Mouse (Mus musculus): ENCODE results near the gene Plekhh3. TPM values are rescaled to one million over a fixed set of nuclear protein-coding genes. Genes with fewer than 3 reads are reported as not detected.

The Plekhh3 gene
- polyA plus RNA-seq, 2 experiments from 2014 or later = not detected

GRCm38 (mm10) chr11:101119761-101120544, 51.2 kb downstream of the Plekhh3 start, which contains the start of the genes Retreg3 and Tubg1:
Retreg3 (minus strand) TSS chr11:101119893.
Tubg1 (plus strand) TSS chr11:101119938.
- peak; percentile 94 for ATAC-seq

- ATAC-seq = peak; percentile 30
Measured at GRCm38 (mm10) chr11:101119131-101119760, 51.9 kb downstream of the Plekhh3 start.

DNA sequence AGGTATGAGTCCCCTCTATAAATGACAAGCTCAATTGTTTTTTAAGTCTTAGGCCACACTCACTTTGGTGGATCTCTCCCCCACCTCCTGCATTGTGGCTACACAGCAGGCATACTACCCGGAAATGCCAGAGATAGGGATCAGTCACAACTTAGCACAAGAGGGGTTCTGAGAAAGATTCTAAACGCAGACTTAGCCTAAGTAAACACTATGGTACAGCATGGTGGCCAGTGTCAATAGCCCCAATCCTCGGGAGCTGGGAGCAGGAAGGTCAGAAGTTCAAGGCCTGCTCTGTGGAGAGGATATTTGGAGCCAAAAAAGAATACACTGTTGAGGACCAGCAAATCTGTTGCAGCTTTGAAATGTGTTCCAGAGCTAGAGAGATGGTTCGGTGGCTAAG, 53.0 kb downstream of the Plekhh3 start:
- no peak for ATAC-seq

DNA sequence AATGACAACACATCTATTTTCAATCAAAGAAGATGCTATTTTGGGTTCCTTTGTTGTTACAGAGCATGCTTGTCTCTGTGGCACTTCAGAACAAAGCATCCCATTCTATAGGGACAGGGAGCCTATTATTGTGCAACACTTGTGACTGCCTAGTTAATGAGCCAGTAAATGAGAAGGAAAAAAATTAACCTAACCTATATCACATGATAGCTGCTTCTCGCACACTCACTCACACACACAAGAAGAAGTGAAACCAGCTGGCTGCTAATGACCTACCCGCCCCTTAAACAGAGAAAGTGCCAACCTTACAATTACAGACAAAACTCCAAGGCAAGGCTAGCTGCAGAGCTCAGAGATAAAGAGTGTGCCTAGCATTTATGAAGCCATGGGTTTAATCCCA, 55.6 kb downstream of the Plekhh3 start:
- no peak for ATAC-seq

Other genes with a start within 250 kb of the Plekhh3 start
- gene Stat3, start 231.8 kb downstream of the Plekhh3 start, polyA plus RNA-seq (2017; shearing (Covaris generic)) = 100 to 1,000 TPM; 105 to 122 TPM
- 1 to 10 TPM; 1.8 to 3.1 TPM for gene Cavin1, start 200.5 kb downstream of the Plekhh3 start, polyA plus RNA-seq (2017; shearing (Covaris generic))
- gene Atp6v0a1, start 161.9 kb downstream of the Plekhh3 start, polyA plus RNA-seq (2017; shearing (Covaris generic)) = 10 to 100 TPM in 1 of 2 experiments, 1 to 10 TPM in 1; 7.0 to 15.7 TPM
- gene Naglu, start 101.3 kb downstream of the Plekhh3 start, polyA plus RNA-seq (2017; shearing (Covaris generic)) = 1 to 10 TPM; 7.6 to 7.9 TPM
- under 1 TPM in 1 of 2 experiments, not detected in 1; 0.32 TPM for gene Hsd17b1, start 92.9 kb downstream of the Plekhh3 start, polyA plus RNA-seq (2017; shearing (Covaris generic))
- 10 to 100 TPM; 17.4 to 27.7 TPM for gene Coasy, start 88.8 kb downstream of the Plekhh3 start, polyA plus RNA-seq (2017; shearing (Covaris generic))
- gene Mlx, start 84.1 kb downstream of the Plekhh3 start, polyA plus RNA-seq (2017; shearing (Covaris generic)) = 10 to 100 TPM; 60.2 to 68.1 TPM
- gene Psmc3ip, start 75.9 kb downstream of the Plekhh3 start, polyA plus RNA-seq (2017; shearing (Covaris generic)) = 1 to 10 TPM; 8.4 to 9.8 TPM
- gene Retreg3, start 51.5 kb downstream of the Plekhh3 start, polyA plus RNA-seq (2017; shearing (Covaris generic)) = 10 to 100 TPM; 16.1 to 27.9 TPM
- 10 to 100 TPM; 24.9 to 34.0 TPM for gene Tubg1, start 51.4 kb downstream of the Plekhh3 start, polyA plus RNA-seq (2017; shearing (Covaris generic))
- gene Tubg2, start 15.4 kb downstream of the Plekhh3 start, polyA plus RNA-seq (2017; shearing (Covaris generic)) = 1 to 10 TPM; 1.4 to 3.5 TPM
- under 1 TPM in 1 of 2 experiments, not detected in 1; 0.17 TPM for gene Cntnap1, start 828 bp downstream of the Plekhh3 start, polyA plus RNA-seq (2017; shearing (Covaris generic))
- 1 to 10 TPM in 1 of 2 experiments, under 1 TPM in 1; 0.36 to 2.0 TPM for gene Ccr10, start 4.1 kb upstream of the Plekhh3 start, polyA plus RNA-seq (2017; shearing (Covaris generic))
- 10 to 100 TPM; 57.3 to 85.6 TPM for gene Ezh1, start 55.1 kb upstream of the Plekhh3 start, polyA plus RNA-seq (2017; shearing (Covaris generic))
- gene Ramp2, start 74.7 kb upstream of the Plekhh3 start, polyA plus RNA-seq (2017; shearing (Covaris generic)) = not detected
- gene Vps25, start 82.4 kb upstream of the Plekhh3 start, polyA plus RNA-seq (2017; shearing (Covaris generic)) = 100 to 1,000 TPM; 132 to 144 TPM
- gene Wnk4, start 89.2 kb upstream of the Plekhh3 start, polyA plus RNA-seq (2017; shearing (Covaris generic)) = 1 to 10 TPM in 1 of 2 experiments, under 1 TPM in 1; 0.91 to 1.4 TPM
- under 1 TPM in 1 of 2 experiments, not detected in 1; 0.97 TPM for gene Cntd1, start 107.7 kb upstream of the Plekhh3 start, polyA plus RNA-seq (2017; shearing (Covaris generic))
- 100 to 1,000 TPM; 132 to 135 TPM for gene Coa3, start 107.8 kb upstream of the Plekhh3 start, polyA plus RNA-seq (2017; shearing (Covaris generic))
- gene Becn1, start 130.9 kb upstream of the Plekhh3 start, polyA plus RNA-seq (2017; shearing (Covaris generic)) = 10 to 100 TPM; 68.1 to 99.6 TPM
- gene Psme3, start 144.9 kb upstream of the Plekhh3 start, polyA plus RNA-seq (2017; shearing (Covaris generic)) = 10 to 100 TPM; 29.8 to 30.0 TPM
- 1 to 10 TPM; 2.3 to 3.0 TPM for gene Aoc2, start 153.7 kb upstream of the Plekhh3 start, polyA plus RNA-seq (2017; shearing (Covaris generic))
- not detected for gene Aoc3, start 159.3 kb upstream of the Plekhh3 start, polyA plus RNA-seq (2017; shearing (Covaris generic))
- not detected for gene G6pc, start 196.2 kb upstream of the Plekhh3 start, polyA plus RNA-seq (2017; shearing (Covaris generic))
- 10 to 100 TPM; 36.2 to 41.6 TPM for gene Aarsd1, start 246.3 kb upstream of the Plekhh3 start, polyA plus RNA-seq (2017; shearing (Covaris generic))

Data from CD4-positive, CD25-positive, alpha-beta regulatory T cell, adult 4 months (primary cell).